Mouse (Mus musculus): ENCODE data around the gene Snx25.

GRCm38 (mm10) chr8:46010746-46011680 is 140.9 kb downstream of the Snx25 start:
- TF ChIP-seq CTCF (IDR thresholded peaks at IDR 0.05) (peak; percentile 77), EP300 (IDR thresholded peaks at IDR 0.05) (no peak)

Measured in lung, postnatal 0 days (tissue).